Mouse (Mus musculus) fat pad, adult 2 months (tissue): ENCODE results near the gene Wdr45.

Source experiments
- DNase-seq: peaks from one replicate; pipeline ENCODE4 v3.0.0-alpha.2; 2011; ENCODE audit warnings: low read depth, low spot score; ENCODE audit errors: extremely low read depth

Gene Wdr45

DNA sequence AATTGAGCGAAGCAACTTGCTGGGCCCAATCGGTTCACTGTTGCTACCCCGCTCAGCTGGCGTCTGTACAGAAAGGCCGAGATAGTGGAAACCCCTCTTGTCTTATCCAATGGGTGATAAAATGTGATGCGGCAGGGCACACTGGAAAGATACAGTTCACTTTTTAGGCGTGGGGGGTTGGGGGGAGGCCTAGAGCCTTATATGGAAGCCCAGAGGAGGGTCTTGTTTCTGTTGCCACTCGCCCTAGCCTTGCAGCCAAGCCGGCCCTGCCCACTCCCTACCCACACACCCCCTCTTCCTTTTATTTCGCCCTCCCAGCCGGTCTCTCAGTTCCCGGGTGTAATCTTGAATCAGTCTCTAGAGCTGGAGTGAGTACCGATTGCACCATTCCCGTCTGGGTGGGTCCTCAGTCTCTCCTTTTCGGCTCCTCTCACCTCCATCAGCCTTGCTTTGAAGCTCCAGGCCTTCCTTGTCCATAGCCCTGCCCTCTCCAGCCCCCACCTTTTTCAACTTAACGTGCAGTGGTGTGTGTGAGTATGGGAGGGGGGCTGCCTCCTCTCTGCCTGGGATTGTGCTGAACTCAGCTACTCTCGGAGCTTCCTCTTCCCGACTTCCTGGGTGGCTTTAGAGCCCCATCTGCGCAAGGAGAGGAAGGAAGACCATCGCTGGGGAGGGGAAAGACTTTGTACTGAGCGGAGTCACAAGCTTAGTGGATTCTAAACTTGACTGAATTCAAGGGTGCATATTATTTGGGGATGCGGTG, 49.7 kb downstream of the Wdr45 start:
- DNase-seq: no peak

DNA sequence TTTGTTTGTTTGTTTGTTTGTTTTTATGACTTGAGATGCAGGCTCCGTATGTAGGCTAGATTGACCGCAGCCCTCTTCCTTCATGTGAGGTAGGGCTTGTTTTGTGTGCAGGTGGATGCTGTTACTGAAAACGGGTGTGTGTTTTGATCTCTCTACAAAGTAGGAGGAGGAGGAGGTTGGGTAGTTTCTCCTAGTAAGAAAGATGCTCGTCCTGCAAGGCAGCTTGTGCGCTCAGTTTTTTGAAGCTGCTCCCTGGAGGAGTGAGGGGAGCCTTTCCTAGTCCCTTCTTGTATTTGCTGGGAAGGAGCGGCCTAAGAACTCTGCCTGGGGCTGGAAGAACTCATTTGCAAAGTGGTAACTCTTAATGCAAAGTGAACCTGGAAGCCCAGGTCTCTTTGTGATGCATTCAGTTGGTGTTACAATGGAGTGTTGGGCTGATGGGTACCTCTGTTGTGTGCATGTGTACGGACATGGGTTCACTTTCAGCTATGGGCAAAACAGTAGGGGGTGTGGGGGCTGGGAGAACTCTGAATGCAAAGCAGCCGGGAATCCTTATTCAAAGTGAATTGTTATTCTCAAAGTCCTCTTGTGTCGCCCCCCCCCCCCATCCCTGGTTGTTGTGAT, 50.6 kb downstream of the Wdr45 start:
- no peak for DNase-seq

DNA sequence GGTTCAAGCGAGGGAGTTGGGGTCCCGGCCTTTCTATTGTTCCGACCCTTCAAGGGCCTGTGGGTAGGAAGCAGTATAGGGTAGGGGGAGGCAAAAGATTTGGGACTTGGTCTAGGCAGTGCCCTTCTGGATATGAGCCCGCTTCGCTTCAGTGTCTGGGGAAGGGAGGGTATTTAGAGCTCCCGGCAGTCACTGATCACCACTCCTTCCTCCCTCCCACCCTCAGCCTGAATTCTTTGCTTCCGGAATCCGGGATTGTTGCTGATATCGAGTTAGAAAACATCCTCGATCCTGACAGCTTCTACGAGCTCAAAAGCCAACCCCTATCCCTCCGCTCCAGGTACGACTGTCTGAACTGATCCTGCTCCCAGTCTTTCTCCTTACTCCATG, 51.1 kb downstream of the Wdr45 start:
- no peak for DNase-seq

DNA sequence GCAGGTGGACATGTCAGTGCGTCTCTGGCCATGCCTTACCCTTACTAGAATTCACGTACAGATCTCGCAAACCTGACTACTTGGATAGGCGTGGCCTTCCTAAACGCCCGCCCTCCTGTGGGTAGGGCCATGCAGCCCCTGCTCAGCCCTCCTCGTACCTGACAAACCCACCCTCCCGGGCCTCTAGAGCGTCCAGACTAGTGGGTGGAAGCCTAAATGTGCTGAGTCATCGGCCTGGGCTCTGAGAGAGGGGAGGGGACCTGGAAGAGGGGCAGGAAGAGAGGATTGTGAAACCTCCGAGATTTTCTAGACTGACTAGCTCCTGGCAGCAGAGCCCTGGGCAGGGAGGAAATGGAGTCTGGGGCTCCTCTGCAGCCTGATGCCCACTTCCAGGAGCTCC, 51.6 kb downstream of the Wdr45 start:
- no peak for DNase-seq

DNA sequence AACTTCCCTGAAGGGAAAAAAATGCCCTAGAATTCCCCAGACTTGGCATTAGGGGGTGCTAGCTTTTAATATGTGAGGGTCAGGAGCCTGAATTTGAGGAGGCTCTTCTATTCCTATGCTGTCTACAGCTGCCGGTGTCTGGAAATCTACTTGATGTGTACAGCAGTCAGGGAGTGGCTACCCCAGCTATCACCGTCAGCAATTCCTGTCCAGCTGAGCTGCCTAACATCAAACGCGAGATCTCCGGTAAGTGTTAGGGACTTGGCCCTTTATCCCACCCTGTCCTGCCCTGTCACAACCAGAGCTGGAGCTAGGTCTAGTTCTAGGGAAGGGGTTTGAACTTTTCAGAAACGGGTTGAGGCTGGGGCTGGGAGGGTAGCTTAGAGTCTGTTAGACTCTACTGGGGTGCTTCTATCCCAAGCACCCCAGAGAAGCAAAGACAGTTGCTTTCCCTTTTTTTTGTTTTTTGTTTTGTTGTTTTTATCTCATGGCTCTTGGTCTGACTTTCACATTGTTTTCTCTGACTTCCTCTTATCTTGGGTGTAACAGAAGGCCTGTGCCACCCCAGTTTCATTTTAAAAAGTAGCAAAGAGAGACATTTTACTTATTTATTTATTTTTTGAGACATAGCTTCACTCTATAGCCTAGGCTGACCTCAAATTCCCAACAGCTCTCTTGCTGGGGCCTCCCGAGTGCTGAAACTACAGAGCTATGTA, 55.3 kb downstream of the Wdr45 start:
- no peak for DNase-seq

DNA sequence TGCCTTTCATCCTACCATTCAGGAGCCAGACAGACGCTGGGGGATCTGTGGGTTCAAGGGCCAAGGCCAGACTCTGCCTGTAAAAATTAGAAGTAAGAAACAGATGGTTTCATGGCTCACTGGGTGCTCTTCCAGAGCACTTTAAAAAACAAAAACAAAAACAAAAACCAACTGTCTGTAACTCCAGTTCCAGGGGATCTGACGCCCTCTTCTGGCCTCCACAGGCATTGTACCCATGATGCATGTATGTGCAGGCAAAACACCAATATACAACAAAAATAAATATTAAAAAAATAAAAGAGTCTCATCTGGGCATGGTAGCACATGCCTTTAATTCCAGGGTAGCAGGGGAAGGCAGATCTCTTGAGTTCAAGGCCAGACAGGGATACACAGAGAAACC, 58.6 kb downstream of the Wdr45 start:
- DNase-seq: no peak

DNA sequence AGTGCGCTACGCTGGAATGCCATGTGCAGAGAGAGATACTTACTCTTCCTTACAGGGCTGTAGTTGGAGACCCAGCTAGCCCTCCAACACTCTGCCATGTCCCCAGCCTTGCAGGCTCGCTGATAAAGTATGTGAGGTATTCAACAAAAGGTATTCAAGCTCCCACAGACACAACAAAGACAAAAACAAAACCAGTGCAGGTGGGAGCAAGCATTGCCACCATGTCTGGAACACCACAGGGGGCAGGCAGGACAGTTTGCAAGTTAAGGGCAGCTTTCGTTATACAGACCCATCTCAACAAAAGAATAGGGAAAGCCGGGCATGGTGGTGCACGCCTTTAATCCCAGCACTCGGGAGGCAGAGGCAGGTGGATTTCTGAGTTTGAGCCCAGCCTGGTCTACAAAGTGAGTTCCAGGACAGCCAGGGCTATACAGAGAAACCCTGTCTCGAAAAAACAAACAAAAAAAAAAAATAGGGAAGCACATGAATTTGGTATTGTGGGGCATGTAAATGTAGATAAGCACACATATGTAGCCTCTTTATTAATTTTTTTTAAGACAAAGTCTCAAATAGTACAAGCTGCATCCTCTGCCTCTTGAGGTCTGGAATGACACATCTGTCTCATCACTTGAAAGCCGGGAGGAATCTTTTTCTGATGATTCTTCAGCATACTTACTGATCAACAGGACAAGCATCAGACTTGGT, 61.5 kb downstream of the Wdr45 start:
- no peak for DNase-seq

DNA sequence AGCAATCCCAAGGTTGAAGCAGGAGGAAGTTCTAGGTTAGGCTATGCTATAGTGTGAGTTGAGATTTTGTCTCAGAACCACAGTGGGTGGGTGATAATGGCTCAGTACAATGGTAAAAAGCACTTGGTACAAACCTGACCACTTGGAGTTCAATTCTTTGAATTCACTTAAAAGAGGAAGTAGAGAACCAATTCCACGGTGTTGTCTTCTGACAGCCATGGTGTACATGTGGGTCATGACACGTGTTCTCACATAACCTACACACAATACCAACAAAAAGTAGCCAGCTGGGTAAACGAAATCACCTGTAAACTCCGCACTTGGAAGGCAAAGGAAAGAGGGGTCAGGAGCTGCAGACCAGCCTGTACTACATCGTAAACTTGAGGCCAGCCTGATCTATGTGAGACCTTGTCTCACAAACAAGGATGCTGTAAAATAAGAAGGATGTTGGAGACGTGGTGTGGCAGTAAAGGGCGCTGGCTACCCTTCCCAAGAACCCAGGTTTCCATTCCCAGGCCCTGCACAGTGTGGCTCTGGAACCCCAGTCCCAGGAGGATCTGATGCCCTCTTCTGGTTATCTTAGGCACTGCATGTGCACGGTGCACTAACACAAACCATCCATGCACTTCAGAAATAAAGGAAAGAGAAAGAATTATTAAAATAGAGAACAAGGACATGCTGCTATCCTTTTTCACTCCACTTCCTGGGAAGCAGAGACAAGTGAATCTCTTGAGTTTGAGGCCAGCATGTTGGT, 62.4 kb downstream of the Wdr45 start:
- no peak for DNase-seq
